Mouse (Mus musculus): Measurements from ENCODE around the gene Tiparp.
A peak's percentile ranks its signal among the peaks of the same experiment; 100 is the strongest.

The Tiparp gene

DNA sequence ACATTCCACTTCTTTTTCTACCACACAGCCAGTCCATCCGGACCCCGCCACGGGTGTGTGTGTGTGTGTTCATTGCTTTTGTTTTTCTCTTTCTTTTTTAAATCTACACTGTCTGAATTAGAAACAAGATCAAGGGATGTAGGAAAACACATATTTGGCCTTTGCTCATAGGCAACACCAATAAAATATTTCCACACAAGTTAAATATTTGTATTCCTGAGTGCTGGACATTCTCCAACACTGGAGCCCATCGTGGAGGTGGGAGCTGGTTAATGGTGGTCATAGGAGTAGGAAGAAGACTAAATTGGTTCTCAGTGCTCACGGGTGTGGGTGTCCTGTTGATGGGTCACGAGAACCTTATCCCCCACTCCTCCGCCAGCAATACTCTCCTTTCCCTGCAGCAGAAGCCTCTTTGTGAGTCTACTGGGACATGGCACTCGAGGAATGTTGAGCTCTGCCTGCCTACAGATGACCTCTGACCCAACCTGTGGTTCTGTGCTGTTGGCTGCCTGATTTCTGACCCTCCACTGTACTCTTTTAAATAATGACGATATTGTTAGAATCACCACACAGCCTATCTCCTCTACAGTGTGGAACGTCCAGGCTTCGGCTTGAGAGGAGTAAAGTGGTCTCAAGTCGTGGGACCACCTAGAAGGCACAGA, 51.2 kb downstream of the Tiparp start:
- no peak for DNase-seq (ENCODE audit: low read depth, low spot score)

DNA sequence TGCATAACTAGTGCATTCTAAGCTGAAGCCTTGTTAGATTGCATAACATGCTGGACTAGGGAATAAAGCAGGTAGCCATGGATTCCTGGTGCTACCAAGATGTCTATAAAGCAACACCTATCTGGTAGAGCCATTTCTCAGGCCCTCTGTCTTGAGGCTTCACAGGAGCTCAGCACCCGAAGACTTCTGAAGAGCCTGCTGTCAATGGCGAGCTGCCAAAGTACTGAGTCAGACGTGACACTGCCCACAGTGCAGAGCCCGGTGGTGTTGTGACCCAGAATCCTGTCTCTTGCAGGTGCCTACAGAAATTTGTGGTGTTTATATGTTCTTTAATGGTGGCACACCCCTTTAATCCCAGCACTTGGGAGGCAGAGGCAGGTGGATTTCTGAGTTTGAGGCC, 53.4 kb downstream of the Tiparp start:
- DNase-seq (ENCODE audit: low read depth, low spot score) = peak; percentile 80

DNA sequence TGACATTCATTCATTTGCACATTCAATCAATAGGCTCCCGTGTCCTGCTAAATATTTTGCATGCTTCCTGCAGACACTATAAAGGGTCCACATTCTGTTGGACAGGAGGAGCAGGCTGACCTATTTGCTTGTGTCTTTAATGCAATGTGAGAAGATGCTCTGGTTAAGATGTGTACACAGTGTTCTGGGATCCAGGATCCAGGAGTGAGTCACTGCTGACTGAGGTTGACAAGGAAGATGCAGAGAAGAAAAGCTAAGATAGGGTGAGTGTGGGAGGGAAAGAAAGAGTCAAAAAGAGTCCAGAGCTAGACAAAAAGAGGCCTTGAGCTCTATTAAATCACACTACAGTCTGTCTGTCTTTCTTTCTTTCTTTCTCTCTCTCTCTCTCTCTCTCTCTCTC, 56.1 kb downstream of the Tiparp start:
- peak; percentile 28 for DNase-seq (ENCODE audit: low read depth, low spot score)

DNA sequence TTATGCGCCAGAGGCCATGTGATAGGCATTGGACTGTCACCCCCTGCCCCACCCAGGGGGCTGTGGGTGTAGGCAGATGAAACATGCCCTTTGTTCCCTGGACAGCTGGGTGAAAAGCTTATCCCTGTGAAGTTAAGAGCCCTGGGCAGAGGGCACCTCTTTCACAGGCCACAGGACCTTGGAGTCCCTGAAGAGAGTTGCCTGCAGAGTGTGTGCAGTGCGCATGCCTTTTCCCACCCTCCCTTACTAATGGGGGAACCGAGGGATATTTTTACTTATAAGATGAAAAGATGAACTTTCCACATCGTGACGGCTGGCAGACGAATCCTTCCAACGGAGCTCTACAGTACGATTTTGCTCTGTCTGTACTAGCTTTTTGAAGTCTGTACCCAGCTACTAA, 57.1 kb downstream of the Tiparp start:
- no peak for DNase-seq (ENCODE audit: low read depth, low spot score)

DNA sequence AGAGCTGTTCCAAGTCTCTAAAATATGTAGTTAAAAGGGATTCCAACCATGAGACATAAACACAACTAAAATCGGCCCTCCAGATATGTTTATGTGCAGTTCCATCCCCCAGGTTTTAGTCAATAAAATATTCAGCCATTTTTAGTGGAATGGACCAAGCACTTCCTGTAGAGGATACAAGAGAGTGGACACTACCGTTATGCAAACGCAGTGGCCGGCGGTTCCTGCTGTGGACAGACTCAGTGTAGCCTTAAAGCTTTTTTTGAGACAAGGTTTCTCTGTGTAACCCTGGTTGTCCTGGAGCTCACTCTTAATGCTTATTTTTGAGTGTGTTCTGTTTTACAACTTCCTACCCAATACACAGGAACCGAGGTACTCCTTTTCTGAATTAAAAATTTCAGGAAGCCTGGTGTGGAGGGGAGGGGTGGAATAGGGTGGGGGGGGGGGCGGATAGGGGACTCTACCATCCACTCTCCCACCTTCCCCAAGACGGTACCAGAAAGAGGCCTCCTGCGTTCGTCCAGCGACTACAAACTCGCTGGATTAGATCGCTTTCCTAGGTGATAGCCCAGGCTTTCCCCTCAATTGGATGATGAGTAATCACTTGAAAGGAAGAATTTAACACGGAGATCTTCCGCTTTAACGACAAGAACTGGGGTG, 57.7 kb downstream of the Tiparp start:
- DNase-seq (ENCODE audit: low read depth, low spot score) = no peak

DNA sequence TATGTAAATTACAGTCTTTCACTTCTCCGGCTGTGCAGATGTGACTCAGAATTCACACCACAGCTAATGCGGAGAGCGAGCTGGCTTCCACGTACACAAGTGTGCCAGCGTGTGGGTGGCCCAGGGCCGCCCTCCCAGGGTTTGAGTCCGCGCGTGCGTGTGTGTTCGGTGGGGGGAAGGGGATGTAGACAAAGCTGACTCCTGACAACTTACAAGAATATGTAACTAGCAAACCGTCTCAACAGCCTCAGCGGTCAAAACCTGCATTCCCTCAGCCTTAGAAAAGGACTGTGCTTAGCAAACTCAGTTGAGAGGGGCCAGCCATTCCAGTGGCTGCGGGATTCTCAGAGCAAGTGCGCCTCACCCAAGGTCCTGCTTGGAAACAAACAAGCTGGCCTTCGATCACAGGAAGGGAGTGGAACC, 58.3 kb downstream of the Tiparp start:
- no peak for DNase-seq (ENCODE audit: low read depth, low spot score)

DNA sequence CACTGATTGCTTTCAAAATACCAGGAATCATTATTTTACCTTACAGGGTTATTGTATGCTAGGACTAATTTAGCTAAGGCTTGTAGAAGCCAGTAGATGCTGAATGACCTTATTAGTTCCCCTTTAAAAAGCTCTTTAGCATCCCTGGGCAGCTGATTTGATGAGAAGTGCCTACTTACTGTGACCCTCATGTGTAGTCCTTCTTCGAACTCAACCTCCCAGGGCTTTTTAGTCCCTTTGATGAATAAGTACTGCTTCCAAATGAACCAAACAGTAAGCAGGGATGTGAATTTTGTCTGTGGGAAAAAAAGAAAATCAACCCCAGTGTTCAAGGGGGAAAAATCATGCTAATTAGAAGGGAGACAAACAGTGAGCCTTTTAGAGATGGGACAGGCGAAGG, 58.8 kb downstream of the Tiparp start:
- DNase-seq (ENCODE audit: low read depth, low spot score) = no peak

DNA sequence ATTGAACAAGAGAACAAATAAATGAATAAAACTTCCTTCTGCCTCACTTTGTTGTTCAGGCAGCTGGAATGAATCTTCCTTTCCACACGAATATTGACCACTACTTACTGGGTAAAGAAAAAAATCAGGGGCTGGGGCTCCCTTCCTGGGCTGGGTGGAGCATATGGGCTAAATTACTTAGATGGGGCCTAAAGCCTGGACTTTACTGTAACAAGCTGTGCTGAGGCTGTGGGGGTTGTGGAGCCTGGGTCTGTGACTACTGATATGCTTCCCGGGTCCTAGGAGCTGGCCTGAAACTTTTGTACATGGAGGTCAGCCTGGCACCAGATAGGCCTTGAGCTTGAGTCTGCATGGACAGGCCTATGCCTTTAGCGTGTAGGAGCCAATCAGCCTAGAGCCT, 60.2 kb downstream of the Tiparp start:
- no peak for DNase-seq (ENCODE audit: low read depth, low spot score)

DNA sequence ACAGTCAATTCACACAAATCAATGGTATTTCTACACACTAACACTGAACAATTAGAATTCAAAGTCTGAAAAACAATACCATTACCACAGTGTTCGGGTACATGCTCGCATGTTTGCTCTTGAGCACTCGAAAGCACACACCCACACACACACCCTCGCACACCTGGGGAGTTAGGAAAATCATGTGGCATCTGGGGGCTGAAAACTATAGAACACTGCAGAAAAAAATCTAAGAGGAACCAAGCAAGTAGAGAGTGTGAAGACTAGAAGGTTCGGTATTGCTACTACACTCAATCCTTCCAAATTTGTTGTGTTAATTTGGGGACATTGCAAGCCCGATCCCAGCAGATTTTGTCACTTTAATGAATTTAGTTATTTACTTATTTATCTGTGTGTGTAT, 64.6 kb downstream of the Tiparp start:
- DNase-seq (ENCODE audit: low read depth, low spot score) = no peak

DNA sequence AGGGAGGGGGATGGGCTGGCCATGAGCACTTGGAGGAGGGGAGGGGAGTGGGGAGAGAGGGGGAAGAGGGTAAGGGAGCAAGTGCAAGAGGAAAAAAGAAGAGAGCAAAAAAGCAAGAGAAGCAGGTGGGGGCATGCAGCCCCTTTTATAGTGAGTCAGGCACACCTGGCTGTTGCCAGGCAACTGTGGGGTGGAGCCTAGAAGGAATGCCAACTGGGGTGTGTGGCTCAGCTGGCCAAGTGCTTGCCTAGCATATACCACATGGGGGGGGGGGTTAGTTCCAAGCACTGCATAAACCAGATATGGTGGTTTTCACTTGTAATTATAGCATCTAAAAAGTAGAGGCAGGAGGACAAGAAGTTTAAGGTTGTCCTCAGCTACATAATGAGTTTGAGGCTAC, 66.3 kb downstream of the Tiparp start:
- DNase-seq (ENCODE audit: low read depth, low spot score) = no peak

DNA sequence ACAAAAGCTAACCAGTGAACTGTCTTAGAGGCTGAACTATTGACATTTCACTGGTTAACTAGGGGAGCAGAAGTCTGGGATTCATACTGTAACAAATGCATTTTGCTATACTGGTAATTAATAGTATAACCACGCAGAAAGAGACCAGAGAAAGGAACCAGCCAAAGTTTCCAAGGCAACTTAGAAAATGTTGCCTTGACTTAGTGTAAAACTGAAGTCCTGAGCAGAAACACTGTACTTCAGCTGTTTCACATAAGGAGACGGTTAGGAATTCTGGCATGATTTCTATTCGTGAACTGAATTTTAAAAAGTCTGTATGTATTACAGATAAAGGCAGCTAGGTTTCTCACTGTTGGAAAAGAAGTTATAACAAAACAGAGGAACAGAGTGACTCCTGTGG, 67.0 kb downstream of the Tiparp start:
- no peak for DNase-seq (ENCODE audit: low read depth, low spot score)

DNA sequence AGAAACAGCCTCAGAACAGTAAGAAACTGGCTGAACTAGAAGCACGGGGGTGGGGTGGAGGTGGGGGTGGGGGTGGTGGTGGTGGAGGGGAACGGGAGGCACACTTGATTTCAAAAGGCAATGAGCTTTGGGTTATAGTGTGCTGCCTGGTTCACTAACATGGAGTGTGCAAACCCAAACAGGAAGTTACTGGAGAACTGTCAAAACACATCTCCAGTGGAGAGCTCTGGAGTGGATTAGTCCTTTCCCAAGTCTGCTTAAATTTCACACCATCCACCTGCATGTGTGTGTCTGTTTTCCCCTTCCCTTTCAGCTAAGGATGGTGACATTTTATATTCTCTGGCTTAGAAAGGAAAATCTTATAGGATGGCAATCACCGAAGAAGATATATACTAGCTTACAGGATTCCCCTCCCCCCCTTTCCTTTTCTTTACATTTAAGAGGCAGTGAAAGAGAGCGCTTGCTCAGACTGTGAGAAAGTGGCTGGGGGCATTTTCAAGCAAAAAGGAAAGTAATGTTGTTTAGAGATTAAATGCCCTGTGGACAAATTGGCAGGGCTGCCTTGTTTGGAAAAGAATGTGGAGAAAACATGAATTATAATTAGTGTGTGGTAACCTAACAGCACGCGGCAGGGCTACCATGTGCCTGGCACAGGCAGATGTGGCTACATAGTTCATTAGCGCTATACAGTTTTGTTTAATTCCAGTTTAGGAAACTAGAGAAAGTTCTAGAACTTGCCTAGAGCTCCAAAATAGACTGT, 70.0 kb downstream of the Tiparp start:
- no peak for DNase-seq (ENCODE audit: low read depth, low spot score)

DNA sequence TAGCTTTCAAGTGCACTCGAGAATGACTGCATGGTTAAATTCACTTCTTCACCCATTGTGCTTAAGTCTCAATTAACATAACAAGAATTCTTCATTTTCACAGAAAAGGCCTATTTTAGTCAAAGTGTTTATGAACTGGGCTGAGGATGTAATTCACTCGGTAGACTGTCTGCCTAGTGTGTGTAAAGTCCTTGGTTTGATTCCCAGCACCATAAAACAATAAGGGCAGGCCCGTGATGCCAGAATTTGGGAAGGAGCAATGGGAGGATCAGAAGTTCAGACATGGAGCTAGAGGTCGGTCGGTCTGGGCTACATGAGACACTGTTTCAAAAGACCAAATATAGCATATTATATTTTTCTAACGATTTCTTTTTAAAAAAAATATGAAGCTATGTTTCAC, 70.9 kb downstream of the Tiparp start:
- no peak for DNase-seq (ENCODE audit: low read depth, low spot score)

DNA sequence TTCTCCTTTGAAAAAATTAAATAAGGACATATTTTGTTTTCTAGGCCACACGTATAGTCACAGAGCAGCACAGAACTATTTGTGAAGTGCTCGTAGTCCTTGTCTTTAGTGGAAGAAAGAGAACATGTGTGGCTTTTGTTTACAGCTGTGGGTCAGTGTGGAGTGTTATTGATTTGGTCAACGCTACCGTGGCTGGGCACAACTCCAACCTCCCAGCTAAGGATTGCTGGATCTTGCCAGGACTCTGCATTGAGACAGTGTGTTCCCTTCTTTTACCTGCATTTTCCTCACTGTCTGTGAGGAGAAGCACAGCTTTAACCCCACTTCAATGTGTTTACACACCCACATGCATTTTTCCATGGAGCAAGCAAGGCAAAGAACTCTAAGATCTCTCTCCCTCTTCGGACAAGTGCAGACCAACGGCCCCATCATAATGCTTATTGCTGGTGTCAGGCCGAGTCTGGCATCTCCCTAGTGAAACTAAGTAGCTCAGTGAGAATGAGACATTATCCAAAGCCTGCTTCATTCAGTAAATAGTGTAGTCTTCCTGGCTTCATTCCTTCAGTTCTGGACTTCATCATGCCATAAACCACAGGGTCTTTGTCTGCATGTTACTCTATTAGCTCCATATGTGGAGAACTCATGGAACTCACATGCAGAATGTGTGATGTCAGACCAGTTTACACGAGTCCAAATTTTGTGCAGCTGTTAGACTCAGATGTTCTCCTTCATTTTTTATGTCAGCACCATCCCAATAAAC, 73.3 kb downstream of the Tiparp start:
- DNase-seq (ENCODE audit: low read depth, low spot score) = peak; percentile 33

DNA sequence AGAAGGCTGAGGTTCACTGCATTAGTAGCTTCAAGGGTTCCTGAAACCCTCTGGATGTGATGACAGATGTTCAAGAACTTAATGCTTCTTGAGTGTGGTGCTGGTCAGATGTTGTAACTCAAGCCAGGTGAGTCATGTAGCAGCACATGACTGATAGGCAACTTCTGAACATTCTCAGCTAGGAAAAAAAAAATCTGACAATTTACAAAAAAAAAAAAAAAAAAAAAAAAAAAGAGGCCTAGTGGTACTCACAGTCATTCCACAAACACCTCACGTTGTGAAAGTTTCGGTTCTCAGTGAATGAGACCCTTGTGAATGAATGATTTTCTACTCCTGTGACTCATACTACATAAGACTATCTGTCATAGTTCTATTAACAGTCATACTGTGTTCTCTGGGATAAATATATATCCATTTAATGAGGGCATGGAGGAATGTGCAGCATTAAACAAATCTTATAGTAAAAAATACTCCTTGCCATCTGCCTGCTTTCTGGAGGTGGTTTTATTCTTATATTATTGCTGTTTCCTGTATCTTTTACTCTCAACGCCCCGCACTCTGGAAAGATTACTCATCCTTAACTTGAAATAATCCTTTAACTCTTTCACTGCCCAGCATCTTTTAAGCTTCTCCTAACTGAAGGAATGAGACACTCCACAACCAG, 75.3 kb downstream of the Tiparp start:
- peak; percentile 93 for DNase-seq (ENCODE audit: low read depth, low spot score)
